Mouse (Mus musculus) stomach, embryonic 14.5 days (tissue): Measurements from ENCODE around the gene Cstad. TPM values are rescaled to one million over a fixed set of nuclear protein-coding genes. Genes with fewer than 3 reads are reported as not detected.

Experiments
- ATAC-seq: fragments of 200-750 bp; cut with Nextera tagmentation; 2 replicates; pipeline ENCODE4 v1.8.0; 2017; ENCODE audit warnings: low read depth, moderate TSS enrichment; ENCODE audit not compliant: insufficient number of reproducible peaks, insufficient read depth, low FRiP score
- H3K27ac ChIP-seq: fragments of 300-500 bp; sonication (generic); 2 replicates; pipeline ENCODE4 v1.5.1; 2014; ENCODE audit warnings: mild to moderate bottlenecking, low read length, moderate library complexity, mixed read lengths
- H3K27me3 ChIP-seq: fragments of 300-500 bp; sonication (generic); 2 replicates; pipeline ENCODE4 v1.6.1; 2014; ENCODE audit warnings: low read length, control low read depth, mixed read lengths; ENCODE audit not compliant: control insufficient read depth, insufficient read depth
- H3K36me3 ChIP-seq: fragments of 300-500 bp; sonication (generic); 2 replicates; pipeline ENCODE4 v1.6.1; 2014; ENCODE audit warnings: mild to moderate bottlenecking, control low read depth, low read length, moderate library complexity, mixed read lengths; ENCODE audit not compliant: control insufficient read depth, insufficient read depth
- H3K4me1 ChIP-seq: fragments of 300-500 bp; sonication (generic); 2 replicates; pipeline ENCODE4 v1.6.1; 2014; ENCODE audit warnings: low read length, control low read depth, mixed read lengths; ENCODE audit not compliant: control insufficient read depth, insufficient read depth
- H3K4me2 ChIP-seq: fragments of 300-500 bp; sonication (generic); replicated peaks from 2 replicates; pipeline ENCODE4 v1.6.1; 2014; ENCODE audit warnings: low read depth, low read length, control low read depth
- H3K4me3 ChIP-seq: fragments of 300-500 bp; sonication (generic); 2 replicates; pipeline ENCODE4 v1.5.1; 2014; ENCODE audit warnings: low read depth, low read length, control low read depth
- H3K9ac ChIP-seq: fragments of 300-500 bp; sonication (generic); replicated peaks from 2 replicates; pipeline ENCODE4 v1.6.1; 2014; ENCODE audit warnings: low read depth, mild to moderate bottlenecking, control low read depth, low read length, moderate library complexity, mixed read lengths
- H3K9me3 ChIP-seq: fragments of 300-500 bp; sonication (generic); 2 replicates; pipeline ENCODE4 v1.6.1; 2016; ENCODE audit warnings: low read depth, low read length, control low read depth; ENCODE audit not compliant: control insufficient read depth
- WGBS: fragments of 180-500 bp; shearing (Covaris S2); extraction: QIAGEN DNeasy Blood & Tissue Kit; methylation state at CpG from one replicate; pipeline ENCODE4 v1.1.7; 2014; 5-methylcytosine and 5-hydroxymethylcytosine counted together
- polyA plus RNA-seq: library from polyadenylated mRNA; unstranded; fragments of >200 nt; fragmentation: Nextera tagmentation; extraction: Ambion mirVana; gene quantifications from 2 replicates; pipeline ENCODE4 v1.2.1, GENCODE M21; 2014

The Cstad gene
- polyA plus RNA-seq, 1 experiment from 2014 or later = 2.1 TPM

DNA sequence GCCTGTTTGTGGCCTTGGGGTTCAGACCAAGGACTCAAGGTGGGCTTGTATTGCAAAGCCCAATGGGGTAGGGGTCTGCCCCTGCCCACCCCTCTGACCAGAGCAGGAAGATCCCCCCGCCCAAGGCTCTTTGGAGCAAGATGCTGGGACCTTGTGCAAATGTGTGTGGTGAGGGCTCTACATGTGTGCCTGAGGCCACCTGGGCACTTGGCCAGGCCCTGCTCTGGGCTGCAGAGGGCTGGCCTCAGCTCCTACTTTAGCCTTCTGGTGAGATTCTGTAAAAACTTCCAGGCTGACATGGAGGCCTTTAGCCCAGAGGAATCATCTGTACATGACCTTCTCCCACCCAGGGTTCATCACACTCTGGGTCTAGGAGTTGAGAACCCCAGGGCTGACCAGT lies 35.3 kb upstream of the Cstad start:
- WGBS = 95% methylated on average over 1 of the region's 1 CpGs
- H3K9ac ChIP-seq = no peak overlapping the region

DNA sequence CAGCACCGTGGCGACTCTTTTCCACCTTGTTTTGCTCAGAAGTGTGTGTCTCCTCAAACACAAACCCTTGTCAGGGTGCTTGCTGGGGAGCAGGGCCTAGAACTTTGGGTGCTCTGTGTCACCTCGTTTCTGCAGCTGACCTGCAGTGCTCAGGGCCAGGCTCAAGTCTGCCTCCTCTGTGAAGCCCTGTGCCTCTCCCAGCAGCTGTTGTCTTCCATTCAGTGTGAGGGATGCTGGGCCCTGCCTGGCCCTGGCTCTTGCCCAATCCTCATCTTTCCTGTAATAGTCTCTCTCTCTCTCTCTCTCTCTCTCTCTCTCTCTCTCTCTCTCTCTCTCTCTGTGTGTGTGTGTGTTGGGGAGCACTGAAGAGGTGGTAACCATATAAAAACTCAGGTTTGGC lies 32.3 kb upstream of the Cstad start:
- H3K36me3 ChIP-seq = no peaks in the 10 kb centered on the region
- WGBS = 85% methylated on average over 3 of the region's 3 CpGs
- H3K9me3 ChIP-seq = no peaks in the 10 kb centered on the region
- H3K9ac ChIP-seq = no peak overlapping the region
- no peak overlapping the region for H3K4me3 ChIP-seq
- no peak overlapping the region for H3K4me2 ChIP-seq
- no peak for ATAC-seq
- H3K4me1 ChIP-seq = no peaks in the 10 kb centered on the region
- H3K27ac ChIP-seq = no peak overlapping the region
- H3K27me3 ChIP-seq = no peaks in the 10 kb centered on the region

More for the DNA sequence above, 35.3 kb upstream of the Cstad start:
- Histone ChIP-seq H3K4me3 (no peak overlapping the region), H3K27ac (no peak overlapping the region), H3K9me3 (no peaks in the 10 kb centered on the region), H3K27me3 (no peaks in the 10 kb centered on the region), H3K36me3 (no peaks in the 10 kb centered on the region), H3K4me1 (no peaks in the 10 kb centered on the region), H3K4me2 (no peak overlapping the region)
- no peak; the same call in 1 of the 2 replicates for ATAC-seq

DNA sequence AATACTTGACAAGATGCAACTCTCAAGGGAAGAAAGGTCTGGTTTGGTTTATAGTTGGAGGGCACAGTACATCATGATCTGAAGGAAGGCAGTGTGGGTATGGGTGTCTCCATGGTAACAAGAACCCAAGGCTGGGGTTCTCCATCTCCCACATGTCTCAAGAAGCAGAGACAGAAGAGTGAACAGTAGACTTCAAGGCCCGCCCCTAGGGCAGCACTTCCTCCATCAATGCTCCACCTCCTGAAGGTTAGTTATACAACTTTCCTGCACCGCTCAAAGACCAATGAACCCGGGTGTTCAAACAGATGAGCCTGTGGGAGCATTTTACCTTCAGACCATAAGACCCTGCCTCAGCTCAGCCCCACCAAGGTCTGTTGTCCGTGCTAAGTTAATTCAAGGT lies 23.2 kb upstream of the Cstad start:
- Histone ChIP-seq H3K4me3 (no peak overlapping the region), H3K4me2 (no peak overlapping the region), H3K9ac (no peak overlapping the region), H3K27ac (no peak overlapping the region), H3K9me3 (no peaks in the 10 kb centered on the region), H3K36me3 (no peaks in the 10 kb centered on the region), H3K4me1 (no peaks in the 10 kb centered on the region), H3K27me3 (no peaks in the 10 kb centered on the region)
- no peak for ATAC-seq
- WGBS = 86% methylated on average over 4 of the region's 4 CpGs

DNA sequence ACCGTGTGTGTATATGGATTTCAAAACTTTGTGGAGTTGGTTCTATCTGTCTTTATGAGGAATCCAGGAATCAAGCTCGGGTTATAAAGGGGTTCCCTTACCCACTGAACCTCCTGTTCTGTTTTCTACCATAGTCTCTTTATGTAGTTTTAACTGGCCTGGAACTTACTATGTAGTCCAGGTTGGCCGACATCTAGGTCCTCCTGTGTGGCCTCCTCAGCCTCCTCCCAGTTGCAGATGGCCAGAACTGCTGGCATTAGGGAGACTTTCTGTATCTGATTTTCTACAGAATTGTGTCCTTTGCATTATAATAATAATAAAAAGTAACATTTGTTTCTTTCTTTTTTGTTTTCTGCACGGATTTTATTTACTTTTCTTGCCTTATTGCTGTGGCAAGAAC lies 21.3 kb upstream of the Cstad start:
- Histone ChIP-seq H3K4me1 (no peaks in the 10 kb centered on the region), H3K9ac (no peak overlapping the region), H3K9me3 (no peaks in the 10 kb centered on the region), H3K4me2 (no peak overlapping the region), H3K27ac (no peak overlapping the region), H3K27me3 (no peaks in the 10 kb centered on the region), H3K4me3 (no peak overlapping the region), H3K36me3 (no peaks in the 10 kb centered on the region)
- WGBS = 80% methylated on average over 4 of the region's 4 CpGs
- no peak for ATAC-seq

DNA sequence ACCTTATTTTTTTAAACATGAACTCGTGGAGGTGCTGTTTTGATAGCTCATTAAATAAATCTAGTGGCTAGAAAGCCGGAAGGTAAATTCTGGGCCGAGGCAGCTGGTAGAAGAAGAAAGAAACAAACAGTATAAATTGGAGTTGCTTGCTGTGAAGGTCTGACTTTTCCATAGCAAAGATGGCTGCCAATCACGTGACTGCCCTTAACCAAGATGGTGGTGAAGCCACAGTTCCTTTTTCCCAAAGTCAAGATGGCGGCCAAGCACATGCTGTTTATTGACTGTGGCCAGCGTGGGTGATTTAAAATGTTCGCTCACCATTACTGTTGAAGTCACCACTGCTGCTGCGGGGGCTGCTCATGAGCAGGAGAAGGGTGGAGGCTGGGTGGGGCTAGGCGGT lies 17.8 kb upstream of the Cstad start:
- Histone ChIP-seq H3K9ac (no peak overlapping the region), H3K27me3 (no peaks in the 10 kb centered on the region), H3K4me1 (no peaks in the 10 kb centered on the region), H3K4me2 (no peak overlapping the region), H3K9me3 (peaks cover 9% of the 10 kb centered on the region; the same call in 1 of the 2 replicates), H3K4me3 (no peak overlapping the region), H3K36me3 (no peaks in the 10 kb centered on the region), H3K27ac (no peak overlapping the region)
- WGBS = 89% methylated on average over 9 of the region's 9 CpGs
- ATAC-seq = no peak

DNA sequence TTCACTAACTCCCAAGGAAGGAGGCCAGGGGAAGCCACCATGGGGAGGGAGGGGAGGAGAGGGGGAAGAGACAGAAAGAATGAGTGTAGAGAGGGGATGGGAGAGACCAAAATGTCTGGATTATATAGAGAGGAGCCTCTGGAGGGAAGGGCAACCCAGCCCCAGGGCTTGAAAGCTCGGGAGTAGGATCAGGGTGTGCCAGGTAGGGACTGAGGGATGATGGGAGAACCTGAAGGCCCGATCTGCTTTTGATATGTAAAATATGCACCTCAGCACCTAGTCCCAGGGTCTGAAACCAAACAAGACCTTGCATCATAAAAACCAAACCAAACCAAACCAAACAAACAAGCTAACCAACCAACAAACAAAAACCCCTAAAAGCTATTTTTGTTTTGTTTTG lies 16.8 kb upstream of the Cstad start:
- Histone ChIP-seq H3K4me3 (no peak overlapping the region), H3K4me2 (no peak overlapping the region), H3K27ac (no peak overlapping the region), H3K9me3 (peaks cover 10% of the 10 kb centered on the region; the same call in 1 of the 2 replicates), H3K4me1 (no peaks in the 10 kb centered on the region), H3K9ac (no peak overlapping the region), H3K27me3 (no peaks in the 10 kb centered on the region), H3K36me3 (no peaks in the 10 kb centered on the region)
- 53% methylated on average over 2 of the region's 2 CpGs for WGBS
- no peak for ATAC-seq

DNA sequence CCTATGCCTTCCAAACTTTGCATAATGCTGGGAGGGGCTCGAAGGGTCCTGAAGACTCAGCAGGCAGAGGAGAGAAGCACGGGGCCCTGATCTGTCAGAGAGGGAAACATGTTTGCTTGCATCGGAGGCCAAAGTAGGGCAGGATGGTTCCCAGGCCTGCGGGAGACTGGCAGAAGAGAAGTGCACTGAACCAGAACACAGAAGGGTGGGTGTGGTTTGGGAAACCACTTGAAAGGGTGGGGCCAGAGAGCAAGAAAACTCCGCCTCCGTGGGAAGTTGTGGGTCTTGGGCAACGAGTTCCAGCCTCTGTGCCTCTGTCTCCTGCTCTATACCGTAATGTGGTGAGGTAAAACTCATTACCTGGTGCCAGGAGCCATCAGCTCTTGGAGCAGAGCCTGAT lies 7.7 kb upstream of the Cstad start:
- no peak overlapping the region for H3K4me2 ChIP-seq
- 31% methylated on average over 8 of the region's 8 CpGs for WGBS
- H3K9me3 ChIP-seq = no peaks in the 10 kb centered on the region
- no peak for ATAC-seq
- H3K4me3 ChIP-seq = no peak overlapping the region
- H3K36me3 ChIP-seq = no peaks in the 10 kb centered on the region
- peaks cover 16% of the 10 kb centered on the region; the same call in 1 of the 2 replicates for H3K4me1 ChIP-seq
- no peaks in the 10 kb centered on the region for H3K27me3 ChIP-seq
- H3K27ac ChIP-seq = no peak overlapping the region; the same call in 1 of the 2 replicates
- H3K9ac ChIP-seq = no peak overlapping the region

DNA sequence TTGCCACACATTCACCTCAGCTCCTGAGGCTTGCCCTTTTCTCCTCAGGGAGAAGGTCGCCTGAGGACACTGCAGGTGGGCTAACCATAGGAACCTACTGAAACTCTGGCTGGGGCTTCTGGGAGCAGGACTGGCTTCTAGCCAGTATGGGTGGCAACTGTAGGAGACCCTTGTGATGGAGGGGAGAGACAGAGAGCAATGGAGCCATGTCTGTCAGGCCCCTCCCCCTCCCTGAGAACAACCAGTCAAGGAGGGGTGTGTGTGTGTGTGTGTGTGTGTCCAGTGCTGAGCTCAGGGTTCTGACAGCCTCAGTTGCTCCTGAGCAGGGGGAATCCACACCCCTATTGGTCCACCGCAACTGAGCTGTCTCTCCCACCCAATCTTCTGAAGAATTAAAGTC lies 7.2 kb upstream of the Cstad start:
- no peak overlapping the region for H3K9ac ChIP-seq
- H3K4me3 ChIP-seq = no peak overlapping the region
- H3K9me3 ChIP-seq = no peaks in the 10 kb centered on the region
- WGBS = 76% methylated on average over 2 of the region's 2 CpGs
- H3K36me3 ChIP-seq = no peaks in the 10 kb centered on the region
- no peaks in the 10 kb centered on the region for H3K27me3 ChIP-seq
- no peak for ATAC-seq
- peaks cover 16% of the 10 kb centered on the region; the same call in 1 of the 2 replicates for H3K4me1 ChIP-seq
- no peak overlapping the region for H3K4me2 ChIP-seq
- no peak overlapping the region for H3K27ac ChIP-seq

DNA sequence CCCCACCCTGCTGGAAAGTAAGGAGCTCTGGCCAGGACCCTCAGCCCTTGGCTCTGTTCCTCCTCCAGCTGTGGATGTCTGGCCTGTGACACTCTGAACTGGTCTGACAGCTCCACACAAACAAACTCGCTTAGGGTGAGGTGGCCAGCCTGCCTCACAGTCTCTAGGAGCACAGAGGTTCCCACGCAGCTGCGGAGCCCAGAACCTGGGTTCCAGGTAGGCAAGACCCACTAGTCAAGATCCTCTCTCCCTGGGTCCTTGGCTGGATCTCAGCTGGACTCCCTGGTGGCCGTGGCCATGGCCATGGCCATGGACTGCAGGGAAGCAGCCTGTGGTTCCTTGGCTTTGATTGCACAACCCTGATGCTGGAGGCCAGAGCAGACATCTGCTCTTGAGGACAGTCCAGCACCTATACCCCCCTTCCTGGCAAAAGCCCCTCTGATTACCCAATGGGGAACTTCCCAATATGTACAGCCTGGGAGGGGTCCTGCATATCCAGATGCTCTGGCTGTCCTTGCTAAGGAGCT lies 5.8 kb upstream of the Cstad start:
- H3K27ac ChIP-seq = peak overlapping the region; percentile 71
- ATAC-seq = peak; percentile 43; the same call in 1 of the 2 replicates
- WGBS = 53% methylated on average over 4 of the region's 4 CpGs

More for the DNA sequence above, 5.8 kb upstream of the Cstad start:
- no peak overlapping the region for H3K4me3 ChIP-seq
- no peaks in the 10 kb centered on the region for H3K27me3 ChIP-seq
- no peak overlapping the region for H3K9ac ChIP-seq
- H3K36me3 ChIP-seq = no peaks in the 10 kb centered on the region
- no peaks in the 10 kb centered on the region for H3K9me3 ChIP-seq
- peaks cover 26% of the 10 kb centered on the region for H3K4me1 ChIP-seq
- no peak overlapping the region for H3K4me2 ChIP-seq
